Mouse (Mus musculus): ENCODE data around the gene Pdxk.
"Not testable (repeated sequence)": the region's sequence is repeated elsewhere in the genome, so short reads cannot be mapped to it uniquely, and the experiment has no call there.

The Pdxk gene

DNA sequence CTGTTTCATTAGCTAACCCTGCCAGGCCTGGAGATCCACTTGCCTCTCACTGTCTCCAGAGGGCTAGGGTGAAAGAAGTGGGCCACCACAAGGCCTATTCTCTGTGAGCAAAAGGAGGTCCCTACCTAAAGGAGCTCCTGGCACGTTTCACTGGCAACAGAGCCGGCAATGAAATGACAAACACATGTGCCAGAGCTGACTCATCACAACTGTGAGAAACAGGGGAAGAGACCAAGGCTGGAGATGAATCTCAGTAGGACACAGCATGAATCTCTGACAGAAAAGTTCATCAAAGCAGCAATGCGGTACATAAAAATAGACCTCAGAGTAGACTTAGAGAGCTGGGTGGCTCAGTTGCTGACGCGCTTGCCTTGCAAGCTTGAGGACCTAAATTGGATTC lies 46.9 kb downstream of the Pdxk start:
- no peak for DNase-seq

DNA sequence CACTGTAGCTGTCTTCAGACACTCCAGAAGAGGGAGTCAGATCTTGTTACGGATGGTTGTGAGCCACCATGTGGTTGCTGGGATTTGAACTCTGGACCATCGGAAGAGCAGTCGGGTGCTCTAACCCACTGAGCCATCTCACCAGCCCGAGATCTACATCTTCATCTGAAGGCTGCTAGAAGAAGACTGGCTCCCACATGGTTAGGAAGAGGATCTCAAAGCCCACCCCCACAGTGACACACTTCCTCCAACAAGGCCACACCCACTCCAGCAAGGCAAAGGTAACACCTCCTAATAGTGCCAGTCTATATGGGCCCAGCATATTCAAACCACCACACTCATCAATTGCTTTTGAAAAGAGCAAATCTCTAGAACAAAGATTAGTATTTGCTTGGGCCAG lies 49.8 kb downstream of the Pdxk start:
- DNase-seq, result not testable (repeated sequence)

DNA sequence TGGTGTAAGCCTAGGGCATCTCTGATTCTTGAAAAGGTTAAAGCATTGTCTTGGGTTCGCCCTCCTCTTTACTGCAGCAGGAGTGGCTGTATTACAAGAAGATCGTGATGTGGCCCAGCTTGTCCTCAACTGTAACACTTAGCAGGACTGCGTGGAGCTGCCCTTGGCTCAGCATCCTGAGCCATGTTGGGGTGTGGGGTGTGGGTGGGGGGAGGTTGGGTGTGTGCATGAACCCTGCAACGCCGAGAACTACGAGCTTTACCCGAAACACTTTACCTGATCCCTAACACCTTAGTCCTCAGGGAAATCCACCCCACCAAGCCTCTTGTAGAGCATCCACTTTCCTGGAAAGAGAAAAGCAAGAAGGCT lies 51.6 kb downstream of the Pdxk start:
- DNase-seq, result no peak

DNA sequence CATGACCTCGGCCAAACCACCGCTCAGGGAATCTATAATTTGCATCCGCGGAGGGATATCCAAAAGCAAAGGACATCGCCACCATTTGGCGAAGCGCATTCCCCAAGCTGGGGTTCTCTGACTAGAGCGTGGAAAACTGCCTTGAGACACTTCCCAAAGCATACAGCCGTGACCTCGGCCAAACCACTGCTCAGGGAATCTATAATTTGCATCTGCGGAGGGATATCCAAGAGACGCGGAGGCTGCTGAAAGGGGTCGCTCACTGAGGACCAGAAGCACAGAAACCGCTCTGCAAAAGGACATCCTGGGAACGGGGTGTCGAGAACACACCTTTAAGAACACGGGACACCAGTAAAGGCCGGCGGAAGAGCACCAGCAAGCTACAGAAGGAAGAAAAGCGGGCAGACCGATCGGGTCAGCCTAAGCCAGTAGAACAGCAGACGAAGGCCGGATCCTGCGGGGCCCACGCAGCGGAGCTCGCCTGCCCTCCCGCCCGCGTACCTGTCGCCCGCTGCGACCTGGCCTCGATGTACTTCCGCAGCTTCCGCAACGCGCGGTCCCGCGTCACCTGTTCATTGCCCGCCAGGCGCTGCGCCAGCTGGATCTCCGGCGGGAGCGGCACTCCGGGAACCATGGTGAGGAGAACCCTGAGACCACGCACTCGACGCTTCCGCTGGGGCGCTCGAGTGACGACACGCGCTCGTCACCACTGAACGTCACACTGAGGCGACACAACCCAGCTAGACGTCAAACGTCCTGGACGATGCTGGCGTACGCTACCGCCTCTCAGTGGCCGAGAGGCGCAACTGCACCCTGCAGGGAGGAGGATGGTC lies 52.2 kb downstream of the Pdxk start, which contains the start of gene Rrp1:
TSS of gene Rrp1 (minus strand) at position 725 of the 833 bp plus-strand sequence.
- peak; percentile 92 to 95 for DNase-seq

DNA sequence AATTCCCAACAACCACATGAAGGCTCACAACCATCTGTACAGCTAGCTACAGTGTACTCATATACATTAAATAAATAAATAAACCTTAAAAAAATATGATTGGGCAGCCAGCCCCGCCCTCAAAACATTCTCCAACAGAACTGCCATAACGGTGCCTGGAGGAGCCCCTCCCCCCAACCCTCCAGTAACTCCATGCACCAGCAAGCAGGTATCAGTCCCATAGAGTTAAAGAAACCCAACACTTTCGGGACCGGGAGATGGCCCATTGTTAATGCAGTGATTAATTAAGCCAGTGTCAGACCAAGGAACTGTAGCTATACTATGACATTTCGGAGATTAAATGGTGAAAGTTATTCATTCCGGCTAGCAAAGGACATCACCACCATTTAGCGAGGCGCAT lies 52.9 kb downstream of the Pdxk start:
- no peak for DNase-seq

DNA sequence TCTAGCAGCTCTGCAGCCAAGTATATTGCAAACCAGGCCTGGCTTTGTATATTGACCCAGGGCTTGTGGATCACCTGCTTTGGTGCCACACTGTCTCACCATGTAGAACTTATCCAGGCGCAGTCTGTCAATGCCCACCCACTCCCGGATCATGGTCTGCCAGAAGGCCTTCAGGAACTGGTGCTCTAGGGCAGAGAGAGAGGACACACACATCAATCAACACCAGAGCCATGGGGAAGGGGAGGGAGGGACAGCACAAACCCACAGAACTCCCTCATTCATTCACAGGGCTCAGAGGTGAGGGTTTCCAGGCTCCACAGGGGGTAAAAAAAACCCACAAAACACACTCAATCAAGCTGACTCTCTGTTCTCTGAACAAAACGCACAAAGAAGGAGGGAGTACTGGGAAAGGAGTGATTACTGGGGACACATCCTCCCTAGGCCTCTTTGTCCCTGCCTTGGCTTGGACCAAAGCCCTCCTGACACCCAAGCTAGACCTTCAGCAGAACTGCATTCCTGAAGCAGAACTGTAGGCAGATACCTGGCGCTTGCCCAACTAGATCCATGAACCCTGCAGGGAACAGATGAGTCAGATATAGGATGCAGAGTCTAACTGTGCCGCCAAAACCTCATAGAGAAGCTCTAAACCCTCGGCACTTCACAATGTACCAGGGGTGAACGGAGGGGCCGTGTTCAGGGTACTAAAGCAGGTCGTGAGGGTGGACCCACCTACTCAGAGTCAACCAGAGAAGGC lies 55.6 kb downstream of the Pdxk start:
- DNase-seq, result no peak

DNA sequence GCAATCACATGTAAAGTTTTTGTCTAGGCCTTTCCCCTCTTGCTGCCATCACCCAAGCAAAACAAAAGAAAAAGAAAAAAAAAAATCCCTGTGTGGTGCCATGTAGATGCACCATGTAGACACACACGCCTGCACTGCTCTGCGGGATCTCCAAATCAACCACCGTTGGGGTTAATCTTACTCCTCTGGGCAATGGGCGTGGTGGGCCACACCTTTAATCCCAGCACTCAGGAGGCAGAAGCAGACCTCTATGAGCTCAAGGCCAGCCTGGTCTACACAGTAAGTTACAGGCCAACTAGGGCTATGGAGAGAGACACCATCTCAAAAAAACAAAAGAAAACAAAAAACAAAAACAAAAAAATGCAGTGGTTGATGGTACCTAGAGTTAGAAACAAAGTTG lies 57.6 kb downstream of the Pdxk start:
- DNase-seq, result no peak

DNA sequence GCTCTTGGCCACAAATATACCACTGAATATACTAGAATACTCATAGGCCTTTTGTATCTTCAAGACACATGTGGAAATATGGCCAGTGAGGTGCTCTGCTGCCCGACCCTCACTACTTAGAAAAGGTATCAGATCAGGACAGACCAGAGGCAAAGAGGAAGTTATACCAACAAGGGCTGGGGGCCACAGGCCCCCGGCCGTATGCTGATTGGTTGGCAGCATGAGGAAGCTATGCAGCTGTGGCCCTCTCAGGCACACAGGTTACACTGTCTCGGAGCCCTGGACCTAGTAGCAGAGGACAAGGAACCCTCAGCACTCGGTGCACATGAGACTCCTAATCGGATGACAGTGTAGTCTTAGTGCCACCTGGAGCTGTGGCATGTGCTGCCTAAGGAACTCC lies 58.6 kb downstream of the Pdxk start:
- DNase-seq, result no peak

DNA sequence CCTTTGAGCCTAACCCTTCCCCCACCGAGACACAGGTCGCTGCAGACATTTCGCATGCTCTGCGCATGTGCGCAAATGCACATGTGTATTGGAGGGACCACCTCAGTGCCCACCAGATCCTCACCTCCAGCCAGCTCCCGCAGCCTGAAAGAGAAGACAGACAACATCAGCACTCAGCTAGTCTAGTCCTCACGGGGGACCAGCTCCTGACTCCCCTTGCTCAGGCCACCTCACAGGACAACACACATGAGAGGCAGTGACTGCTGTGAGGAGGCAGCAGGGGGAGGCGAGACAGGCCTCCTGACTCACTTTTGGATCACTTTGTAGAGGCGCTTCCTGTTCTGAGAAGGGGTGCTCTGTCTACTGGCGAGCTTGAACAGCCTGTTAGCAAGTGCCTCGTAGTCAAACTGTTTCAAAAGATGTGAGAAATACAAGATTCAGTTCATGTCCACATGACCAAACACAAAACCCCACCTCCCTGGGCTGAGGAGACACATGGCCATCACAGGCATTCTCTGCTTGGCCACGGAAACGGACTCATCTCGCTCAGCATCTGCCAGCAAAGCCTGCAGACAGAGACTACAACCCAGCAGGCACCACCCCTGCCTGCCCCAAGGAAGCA lies 62.4 kb downstream of the Pdxk start:
- peak in 1 of 2 experiments; percentile 32 for DNase-seq

DNA sequence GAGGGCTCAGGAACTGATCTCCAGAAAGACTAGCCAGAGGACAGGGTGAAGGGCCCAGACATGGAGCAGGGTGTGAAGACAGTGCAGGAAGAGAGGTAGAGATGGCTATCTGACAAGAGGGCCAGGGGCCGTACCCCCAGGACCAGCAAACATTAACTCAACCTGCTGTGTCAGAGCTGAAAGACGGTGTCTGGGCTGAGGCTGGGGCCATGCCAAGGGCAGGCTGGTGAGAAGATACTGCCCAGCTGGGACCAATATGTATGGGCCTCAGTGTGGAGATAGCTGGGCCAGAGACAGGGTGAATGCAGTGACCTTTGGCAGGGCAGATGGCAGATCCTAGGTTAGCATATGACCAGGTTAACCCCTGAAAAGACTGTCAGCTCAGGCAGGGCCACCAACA lies 63.6 kb downstream of the Pdxk start:
- no peak for DNase-seq

DNA sequence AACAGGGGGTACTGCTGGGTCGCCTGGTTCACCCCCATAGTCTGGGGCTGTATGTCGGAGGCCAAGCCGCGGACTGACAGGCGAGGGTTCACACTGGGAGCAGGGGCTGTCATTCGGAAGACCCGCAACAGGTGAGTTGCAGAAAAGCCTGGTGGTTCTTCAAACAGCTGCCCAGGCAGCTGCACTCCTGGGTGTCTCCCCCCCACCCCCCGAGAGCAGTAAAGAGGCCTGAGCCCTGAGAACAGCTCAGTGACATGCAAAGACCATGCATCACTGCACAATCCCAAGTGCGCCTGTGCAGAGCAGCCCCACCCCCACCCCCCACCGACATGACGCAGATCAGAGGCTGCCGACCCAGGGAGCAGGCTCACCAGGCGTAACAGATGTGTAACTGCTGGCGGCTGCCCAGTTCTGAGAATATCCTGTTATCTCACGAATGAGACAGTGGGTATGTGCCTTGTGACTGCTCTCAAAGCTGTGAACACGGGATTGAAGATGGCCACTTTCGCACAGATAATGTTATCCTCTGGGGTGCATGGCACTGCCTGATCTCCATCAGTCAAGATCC lies 65.6 kb downstream of the Pdxk start:
- DNase-seq, result peak; percentile 71 to 83

DNA sequence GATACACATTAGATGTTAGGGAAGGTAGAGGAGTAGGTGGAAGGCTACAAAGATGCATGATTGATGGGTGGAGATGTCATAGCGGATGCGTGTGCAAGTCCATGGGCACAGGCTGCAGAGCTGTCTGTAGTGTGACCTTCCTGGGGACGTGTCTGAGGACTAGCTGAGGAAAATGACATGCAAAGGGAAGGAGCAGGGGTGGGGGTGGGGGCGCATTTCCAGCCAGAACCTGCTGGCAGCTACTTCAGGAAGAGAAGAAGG lies 68.2 kb downstream of the Pdxk start:
- DNase-seq, result no peak

DNA sequence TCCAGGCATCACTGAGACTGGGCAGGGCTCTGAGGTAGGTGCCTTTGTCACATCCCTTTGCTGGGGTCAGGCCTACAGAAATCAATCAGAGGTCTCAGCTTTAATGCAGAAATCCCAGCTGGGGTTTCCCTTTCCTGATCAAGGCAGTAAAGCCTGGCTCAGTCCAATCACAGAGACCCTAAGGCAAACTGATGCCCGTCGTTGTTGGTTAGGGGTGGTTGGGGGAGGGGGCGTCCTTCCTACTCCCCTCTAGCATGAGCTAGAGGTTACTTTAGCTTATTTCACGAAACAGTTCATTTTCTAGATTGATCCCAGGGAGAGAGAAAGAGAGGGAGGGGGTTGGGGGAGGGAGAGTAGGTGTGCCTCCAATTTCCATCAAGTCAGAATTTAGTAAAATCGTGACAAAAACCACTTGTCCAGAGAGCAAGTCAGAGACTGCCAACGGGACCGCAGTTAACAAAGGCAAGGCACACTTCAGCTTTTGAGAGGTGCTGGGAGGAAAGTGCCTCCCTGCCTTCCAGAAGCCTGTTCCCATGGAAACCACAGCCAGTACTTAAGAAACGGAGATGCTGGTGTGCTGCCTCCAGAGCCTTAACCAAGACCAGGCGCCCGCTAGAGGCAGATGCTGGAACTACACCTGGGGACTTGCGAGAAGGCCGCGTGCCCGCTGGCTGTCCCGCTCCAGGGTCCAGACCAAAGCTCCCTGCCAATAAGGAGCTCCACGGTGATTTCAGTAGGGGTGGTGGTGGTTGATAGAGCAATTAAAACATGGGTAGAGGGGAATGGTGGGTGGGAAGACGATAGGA lies 68.8 kb downstream of the Pdxk start:
- peak; percentile 93 to 99 for DNase-seq

DNA sequence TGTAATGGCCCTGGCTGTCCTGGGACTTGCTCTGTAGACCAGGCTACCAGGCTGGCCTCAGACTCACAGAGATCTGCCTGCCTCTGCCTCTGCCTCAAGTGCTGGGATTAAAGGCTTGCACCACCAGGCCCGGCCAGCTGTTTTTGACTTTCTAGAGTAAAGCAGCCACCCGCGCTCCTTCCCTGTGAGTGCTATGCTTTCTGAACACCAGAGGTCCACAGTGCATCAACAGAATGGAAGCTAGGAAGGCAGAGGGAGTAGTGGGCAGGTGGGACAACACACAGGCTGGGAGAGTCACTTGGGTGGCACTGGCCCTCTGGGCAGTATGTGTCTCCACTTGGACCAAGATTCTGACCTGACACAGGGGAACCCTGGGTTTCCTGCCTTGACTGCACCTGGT lies 69.4 kb downstream of the Pdxk start:
- no peak for DNase-seq

DNA sequence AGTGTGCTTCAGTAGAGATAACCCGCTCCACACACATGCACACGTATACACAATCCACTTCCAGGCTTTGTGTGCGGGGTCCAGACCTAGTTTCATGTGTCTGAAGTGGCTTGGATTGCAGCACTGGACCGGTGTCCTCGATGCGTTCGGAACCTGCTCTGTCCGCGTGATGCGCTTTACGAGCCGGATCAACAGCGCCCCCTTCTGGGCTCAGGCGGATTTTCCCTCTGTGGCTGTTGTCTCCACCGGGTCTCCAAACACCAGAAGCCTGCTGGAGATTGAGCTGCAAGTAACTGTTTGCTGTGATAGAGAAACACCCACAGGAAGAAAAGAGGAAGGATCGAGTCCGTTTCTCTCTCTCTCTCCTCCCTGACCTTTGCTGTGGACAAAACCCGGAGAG lies 72.7 kb downstream of the Pdxk start:
- peak; percentile 83 to 86 for DNase-seq

DNA sequence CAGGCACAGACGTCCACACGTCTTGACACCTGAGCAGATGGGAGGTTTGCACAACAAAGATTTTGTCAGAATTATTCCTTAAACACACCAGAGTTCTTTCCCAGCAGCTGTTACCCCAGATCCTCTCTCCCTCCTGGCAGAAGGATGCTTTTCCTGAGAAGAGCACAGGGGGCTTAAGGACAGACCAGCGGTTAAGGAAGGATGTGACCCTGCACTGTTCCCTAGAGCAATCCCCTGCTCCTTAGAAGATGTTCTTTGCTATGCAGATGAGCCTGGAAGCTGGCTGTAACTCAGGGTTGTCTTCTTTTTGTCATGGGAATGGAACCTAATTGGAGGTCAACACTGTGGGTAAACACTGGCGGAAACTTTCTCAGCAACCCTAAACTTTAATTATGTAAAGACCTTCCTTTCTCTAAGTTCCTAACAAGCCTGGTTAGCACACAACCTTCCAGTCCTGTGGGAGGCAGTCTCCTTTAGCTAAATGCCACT lies 73.7 kb downstream of the Pdxk start:
- DNase-seq, result no peak

DNA sequence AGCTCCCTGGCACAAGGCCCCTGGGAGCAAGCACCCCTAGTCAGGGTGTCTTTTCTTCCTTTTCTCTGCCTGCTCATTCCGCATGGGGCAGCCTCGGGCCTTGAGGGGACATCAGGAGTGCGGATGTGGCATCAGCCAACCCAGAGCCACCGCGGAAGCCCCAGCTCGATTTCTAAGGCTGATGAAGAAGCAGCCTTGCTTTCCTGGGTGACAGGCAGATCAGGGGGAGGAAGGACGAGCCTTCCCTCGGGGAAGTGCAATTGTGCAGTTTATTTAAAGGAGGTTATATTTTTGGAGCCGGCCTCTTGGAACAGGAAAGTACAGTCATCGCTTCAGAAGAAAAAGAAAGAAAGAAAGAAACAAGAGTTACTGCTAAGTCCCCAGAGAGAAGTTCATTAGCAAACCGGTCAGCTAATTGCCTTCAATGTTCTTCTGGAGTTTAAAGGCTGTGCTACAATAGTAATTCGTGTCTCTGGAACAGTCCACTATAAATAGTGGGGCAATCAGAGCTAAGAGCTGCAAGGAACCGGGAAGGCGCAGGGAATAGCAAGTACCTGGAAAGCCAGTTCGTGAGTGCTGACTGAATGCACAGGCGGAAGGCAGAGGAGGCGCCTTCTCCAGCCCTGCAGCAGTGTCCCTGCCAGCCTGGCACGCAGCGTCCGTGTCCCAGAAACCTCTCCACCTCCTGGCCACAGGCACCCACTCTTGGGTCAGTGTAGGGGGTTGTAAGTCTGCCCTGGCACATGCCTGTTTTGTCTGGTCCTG lies 76.4 kb downstream of the Pdxk start:
- no peak for DNase-seq
